Mouse (Mus musculus) layer of hippocampus, adult 18-20 months (tissue): ENCODE data around the gene Ifrd2. TPM values are rescaled to one million over a fixed set of nuclear protein-coding genes. Genes with fewer than 3 reads are reported as not detected.
"Not testable (repeated sequence)": the region's sequence is repeated elsewhere in the genome, so short reads cannot be mapped to it uniquely, and the experiment has no call there.

Source experiments
- DNase-seq, 2 experiments: peaks; one replicate each; pipeline ENCODE4 v3.0.0; 2022; ENCODE audit warnings: low spot score in 2 of 2
- total RNA-seq, 2 experiments: library from RNA; stranded (reverse); gene quantifications; 2 replicates each; pipeline ENCODE4 v1.2.3; 2021

Gene Ifrd2
- total RNA-seq, 2 experiments from 2014 or later, result 12.5 to 13.2 TPM

DNA sequence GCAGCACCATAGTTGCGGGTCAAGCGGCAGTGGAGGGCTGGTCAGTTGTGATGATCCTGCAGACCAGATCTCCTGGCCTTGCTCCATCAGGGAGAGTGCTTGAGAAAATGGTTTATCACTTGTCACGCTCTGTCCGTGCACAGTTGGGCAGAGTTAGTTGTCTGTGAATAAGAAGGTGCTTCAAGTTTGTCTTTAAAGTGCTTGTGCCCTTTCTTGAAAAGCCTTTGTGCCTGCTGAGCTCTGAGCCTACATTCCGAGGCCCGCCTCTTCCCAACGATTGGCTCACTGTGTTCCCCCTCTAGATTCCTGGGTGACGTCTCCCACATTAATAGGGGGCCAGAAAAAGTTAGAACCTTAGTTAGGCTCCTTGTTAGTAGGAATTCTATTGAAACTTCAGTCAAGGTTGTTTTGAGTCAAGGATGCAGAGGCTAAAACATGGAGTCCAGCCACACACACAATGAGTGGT is 35.5 kb upstream of the Ifrd2 start:
- DNase-seq, result no peak

DNA sequence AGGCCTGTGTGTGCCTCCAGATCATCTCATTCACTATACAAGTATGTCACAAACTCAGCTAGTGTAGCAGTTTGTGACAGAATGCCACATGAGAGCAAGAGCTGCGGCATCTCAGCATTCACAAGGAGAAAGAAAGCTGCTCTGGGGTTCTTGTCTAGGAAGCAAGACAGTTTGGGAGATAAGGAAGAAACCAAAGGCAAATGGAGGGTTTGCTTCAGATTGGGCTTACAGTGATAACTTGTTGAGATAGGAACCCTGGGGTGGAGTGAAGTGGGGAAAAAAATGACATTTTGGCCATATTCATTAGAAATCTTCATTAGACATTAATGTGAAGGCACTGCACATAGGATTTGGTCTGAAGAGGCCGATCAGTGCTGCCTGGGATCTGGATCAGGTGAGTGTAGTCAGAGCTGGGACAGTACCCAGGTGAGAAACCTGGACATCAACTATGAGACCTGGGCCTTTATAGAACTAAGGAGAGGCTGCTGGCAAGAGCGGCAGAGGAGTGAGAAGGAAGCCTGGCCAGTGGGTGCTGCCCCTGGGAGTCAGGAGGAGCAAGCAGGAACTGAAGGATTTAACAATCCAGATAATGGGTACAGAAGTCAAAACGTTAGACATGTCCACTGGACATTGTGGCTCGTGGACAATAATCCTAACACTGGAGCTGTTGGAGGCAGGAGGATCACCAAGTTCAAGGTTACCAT is 34.6 kb upstream of the Ifrd2 start:
- no peak for DNase-seq

DNA sequence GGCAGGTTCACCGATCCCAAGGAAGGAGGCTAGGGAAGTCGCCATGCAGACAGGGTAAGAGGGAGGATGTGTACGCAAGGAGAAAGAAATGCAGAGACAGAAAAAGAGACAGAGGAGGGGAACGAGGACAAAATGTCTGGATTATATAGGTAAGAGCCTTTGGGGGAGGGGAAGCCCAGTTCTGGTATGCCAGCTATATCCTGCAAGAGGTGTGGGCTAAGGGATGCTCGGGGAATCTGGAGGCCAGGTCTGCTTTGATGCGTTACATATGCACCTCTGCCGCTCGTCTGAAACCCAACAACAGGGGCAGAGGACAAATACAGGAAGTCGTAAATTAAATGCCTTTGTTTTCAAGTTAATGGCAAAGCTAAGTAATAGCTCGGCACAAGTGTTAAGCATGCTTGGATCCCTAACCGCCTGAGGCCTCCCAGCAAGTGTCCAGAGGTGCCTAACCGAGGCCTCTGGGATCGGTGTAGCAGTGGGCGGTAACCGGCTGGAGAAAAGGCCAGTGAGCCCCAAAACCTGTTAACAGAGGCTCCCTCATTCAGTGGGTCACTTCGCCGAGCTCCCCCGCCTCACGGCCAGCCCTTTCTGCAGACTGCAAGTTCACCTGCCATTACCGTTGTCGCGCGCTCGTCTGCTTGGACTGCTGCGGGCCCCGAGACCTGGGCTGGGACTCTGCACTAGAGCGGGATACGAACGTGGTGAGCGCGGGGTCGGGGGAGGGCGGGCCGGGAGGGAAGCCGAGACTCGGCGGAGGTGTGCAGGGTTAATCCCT is 33.7 kb upstream of the Ifrd2 start:
- DNase-seq, result no peak

DNA sequence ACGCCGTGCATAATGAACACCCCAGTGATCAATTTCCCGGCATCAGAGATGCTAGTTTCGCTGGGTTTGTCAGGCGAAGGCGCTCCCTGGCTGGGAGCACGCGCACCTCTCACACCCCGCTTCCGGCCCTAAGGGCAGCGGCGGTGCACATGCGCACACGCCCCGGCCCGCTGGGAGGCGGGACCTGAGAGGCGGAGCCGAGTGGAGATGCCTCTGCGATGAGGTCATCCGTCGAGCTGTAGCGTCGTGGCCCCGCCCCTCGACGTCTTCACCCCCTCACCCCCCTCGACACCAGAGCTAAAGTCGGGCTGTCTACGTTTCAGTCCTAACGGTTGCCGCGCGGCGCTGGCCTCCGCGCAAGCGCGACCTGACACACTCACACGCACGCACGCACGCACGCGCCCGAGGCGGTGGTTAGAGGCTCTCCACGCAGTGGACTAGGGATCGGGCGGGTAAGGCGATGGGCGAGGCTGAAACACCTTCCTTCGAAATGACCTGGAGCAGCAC is 33.1 kb upstream of the Ifrd2 start:
- peak; percentile 93 to 96 for DNase-seq

DNA sequence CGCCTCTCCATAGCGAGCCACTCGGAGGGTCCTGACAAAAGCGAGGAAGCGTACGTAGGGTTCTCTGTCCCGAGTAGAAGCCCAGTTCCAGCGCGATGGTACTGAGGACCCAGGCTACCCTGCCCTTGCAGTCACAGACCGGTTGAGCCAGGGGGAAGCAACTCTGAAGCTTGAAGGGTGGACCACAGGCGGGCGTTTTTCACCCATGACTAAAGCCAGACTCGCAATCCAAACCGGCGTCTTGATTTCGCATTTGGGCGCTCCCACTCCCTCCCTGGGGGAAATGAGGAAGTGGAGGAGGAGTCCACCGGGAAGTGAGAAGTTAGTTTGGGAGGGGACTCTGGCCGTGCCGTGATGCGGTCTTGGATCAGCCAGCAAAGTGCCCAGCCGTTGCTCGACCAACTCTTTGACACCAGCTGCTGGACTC is 32.4 kb upstream of the Ifrd2 start:
- DNase-seq, result no peak

DNA sequence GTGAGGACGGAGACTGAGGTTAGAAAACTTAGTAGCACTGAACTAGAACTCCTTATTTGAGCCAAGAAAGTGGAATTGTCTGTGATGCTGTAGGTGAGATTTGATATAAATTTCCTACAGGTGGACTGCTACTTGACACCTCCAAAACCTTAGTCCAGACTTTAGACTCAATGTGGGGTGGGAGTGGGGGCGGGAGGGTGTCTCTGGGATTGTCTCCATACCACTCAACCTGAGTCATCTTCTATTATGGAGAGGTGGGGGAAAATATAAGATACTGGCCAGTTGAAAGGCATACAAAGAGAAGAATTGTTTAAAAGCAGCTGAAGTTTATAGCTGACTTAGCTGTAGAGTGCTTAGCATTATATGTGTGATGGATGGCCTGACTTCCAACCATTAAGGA is 31.7 kb upstream of the Ifrd2 start:
- DNase-seq, result no peak

DNA sequence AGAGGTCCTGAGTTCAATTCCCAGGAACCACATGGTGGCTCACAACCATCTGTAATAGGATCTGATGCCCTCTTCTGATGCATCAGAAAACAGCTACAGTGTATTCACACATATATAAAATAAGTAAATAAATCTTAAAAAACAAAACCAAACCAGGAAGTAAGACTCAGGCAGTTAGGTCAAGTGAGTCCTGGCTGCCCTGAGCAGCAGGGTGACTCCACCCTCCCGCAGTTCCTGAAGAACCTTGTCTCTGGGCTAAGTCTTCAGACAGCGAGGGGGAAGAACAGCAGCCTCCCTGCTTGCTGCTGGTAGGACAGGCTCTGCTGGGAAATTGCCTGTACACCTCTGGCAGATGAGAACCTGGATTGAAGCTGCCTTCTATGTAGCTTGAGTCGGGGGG is 31.1 kb upstream of the Ifrd2 start:
- no peak for DNase-seq

DNA sequence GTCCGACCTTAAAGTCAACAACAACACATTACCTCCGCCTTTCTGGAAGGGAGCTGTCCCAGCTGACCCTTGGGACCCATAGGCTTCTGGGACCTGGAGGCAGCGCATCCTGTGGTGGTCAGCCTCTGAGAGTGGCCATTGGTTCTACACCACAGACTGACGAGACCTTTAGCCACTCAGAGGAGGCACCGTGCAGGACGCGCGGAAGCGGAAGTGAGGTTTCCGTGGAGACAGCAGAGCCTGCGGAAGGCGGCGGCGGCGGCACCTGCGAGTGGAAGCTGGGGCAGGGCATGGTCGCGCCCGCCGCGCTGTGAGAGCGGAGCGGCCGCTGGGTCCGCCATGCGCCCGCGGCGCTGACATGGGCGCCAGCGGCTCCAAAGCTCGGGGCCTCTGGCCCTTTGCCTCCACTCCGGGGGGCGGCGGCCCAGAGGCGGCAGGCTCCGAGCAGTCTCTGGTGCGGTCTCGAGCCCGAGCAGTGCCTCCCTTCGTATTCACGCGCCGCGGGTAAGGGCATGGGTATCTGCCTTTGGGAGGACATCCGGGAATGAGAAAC is 24.3 kb upstream of the Ifrd2 start, which contains the start of gene Tusc2:
TSS of gene Tusc2 (plus strand) at position 227 of the 553 bp plus-strand sequence.
- peak; percentile 95 to 98 for DNase-seq

DNA sequence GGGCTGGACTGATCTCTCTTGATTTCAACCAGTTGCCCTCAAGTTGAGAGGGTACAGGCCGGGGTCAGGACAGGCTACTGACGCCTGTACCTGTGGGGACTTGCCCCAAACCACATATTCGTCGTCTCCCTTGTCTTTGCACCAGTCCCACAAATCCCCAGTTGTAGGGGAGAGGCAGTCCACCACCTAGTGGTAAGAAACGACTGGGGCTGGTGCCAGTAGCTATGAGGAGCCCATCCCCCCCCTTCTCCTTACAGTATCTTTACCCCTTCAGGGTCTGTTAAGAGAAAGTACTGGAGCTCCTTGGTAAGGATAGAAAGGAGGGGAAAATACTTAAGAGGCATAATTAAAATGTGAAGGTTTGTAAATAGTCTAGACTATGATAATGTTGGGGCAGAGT is 21.9 kb upstream of the Ifrd2 start:
- DNase-seq, result not testable (repeated sequence)

DNA sequence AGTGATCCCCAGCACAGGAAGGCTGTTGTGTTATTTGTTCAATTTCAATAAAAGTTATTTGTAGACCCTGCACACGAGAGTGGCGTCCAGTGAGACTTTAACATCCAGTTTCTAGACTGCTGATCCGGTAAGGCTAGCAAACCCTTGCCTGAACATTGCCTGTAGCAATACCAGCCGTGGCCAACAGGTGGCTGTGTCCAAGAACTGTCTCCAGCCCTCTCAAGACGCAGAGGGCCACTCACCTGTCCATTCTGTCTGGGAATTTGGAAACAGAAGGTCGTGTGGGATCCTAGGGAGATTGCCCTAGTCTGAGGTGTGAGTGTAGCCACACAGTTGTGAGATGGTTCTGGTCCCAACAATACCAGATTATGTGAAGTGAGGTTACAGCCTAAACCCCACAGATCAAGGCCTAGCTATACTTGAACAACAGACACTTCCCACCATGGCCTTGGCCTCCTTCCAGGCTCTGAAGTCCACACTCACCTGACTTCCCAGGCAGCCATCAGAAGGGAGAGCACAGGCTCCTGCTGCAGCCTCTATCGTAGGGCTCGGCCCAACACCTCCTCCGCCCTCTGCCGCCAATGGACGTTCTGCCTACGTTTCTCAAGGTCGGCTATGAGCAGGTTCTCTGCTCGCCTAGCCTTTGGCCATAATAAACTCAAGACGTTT is 21.3 kb upstream of the Ifrd2 start:
- peak in 1 of 2 experiments; percentile 79 for DNase-seq

DNA sequence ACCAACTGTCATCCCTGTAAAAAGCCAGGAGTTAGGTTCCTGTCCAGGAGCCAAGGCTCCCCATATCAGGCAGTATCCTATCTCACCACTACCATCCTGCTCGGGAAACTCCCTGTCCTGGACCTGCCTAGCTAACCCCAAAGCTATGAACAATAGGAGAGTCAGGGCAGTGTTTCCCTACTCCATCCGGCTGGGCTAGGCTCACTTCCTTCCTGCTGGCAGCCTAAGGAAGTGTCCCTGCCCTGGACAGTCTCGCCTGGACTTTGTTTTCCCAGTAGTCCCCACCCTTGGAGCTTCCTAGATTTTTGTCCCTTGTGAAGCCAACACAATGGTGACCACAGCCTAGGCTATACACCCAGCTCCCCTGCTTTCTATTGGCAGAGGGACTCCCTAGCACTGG is 20.6 kb upstream of the Ifrd2 start:
- no peak for DNase-seq

DNA sequence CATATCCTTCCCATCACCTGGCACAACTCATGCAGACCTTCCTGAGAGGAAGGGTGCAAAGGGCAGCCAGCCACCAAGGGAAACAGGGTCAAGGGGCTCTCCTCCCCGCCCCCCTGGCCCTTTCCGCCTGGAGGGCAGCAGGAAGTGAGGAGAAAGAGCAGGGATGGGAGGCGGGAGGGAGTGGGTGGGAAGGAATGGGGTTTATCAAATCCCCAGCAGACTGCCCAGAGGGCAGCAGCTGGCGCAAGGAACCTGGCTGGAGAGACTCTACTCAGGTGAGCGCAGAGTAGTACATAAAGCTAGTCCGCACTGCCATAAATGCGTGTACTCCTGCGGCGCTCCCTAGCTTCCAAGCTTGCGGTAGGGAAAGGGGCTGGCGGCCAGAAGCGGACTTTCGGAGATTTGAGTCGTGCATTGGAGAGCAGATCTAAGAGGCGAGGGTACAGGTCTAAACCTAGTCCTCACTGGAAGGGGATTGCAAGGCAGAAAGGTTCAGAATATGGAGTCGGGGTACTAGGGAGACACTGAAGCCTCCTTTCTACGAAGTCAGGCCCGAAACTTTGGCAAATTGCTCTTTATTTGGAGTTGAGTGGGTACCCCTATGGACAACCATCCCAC is 19.6 kb upstream of the Ifrd2 start, which contains the start of gene Hyal2:
TSS of gene Hyal2 (plus strand) at position 244 of the 618 bp plus-strand sequence.
- DNase-seq, result no peak

DNA sequence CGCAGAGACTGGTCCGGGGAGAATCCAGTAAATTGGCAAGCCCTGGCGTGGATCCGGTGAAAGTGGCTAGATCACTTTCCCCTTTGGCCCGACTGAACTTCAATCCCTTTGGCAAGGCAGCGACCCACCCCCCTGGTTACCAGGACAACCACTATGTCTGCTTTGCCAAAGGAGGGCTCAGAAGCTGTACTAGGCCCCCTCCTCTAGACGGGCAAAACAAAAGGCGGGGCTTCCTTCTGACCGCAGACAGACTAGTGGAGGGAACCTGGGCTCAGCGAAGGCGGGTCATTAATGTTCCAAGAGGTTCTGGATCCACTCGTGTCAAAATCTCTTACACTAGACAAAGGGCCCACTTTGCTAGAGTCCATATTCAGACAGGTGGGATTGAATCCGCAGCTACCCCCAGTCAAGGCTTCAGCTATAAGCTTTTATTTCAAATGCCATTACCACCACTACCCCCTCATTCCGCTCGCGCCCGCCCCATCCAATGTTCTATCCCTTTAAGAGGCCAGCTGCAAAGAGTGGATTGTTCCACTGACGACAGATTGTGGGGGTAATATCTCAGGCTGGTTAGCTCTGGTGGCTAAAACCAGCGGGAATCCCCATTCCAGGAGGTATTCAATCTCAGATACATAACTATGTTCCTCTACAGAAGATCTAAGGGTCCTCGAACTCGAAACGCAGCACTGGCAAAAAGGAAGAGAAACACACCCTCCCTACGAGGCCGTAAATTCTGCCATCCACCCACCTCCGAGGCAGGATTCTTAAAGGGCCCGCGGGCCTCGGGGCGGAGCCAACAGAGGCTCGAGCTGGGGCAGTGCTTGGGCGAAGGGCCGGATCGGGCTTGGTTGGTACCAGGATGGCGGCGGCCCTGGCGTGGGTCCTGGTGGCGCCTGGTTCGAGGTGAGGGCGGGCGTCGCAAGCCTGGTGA is 18.8 kb upstream of the Ifrd2 start:
- DNase-seq, result peak in 1 of 2 experiments; percentile 84

DNA sequence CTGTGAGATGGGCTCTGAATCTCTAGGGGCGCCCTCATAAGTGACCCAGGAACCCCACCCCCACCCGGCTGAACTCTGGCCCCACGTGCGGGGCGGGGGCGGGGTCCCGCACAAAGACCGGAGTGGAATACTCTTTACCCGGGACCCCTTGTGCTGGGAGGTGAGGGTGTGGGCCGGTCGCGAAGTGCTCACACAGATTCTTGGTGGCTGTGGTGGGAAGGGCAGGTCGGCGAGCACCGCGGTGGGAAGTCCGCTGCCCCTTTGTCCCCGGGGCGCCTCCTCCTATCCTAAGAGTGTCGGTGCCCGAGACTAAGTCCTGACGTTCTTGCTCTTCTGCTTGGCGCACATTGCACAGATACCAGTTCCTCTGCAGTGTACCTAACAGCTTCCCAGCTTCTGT is 18.2 kb upstream of the Ifrd2 start:
- DNase-seq, result no peak

DNA sequence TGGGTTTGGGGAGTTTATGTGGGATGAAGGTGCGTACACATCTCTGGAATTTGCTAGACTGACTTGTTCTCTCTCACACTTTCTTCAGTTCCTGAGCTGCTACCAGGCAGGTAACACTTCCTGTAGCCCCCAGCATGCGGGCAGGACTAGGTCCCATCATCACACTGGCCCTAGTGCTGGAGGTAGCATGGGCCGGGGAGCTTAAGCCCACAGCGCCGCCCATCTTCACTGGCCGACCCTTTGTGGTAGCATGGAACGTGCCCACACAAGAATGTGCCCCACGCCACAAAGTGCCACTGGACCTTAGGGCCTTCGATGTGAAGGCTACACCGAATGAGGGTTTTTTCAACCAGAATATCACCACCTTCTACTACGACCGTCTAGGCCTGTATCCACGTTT is 17.4 kb upstream of the Ifrd2 start:
- DNase-seq, result no peak

DNA sequence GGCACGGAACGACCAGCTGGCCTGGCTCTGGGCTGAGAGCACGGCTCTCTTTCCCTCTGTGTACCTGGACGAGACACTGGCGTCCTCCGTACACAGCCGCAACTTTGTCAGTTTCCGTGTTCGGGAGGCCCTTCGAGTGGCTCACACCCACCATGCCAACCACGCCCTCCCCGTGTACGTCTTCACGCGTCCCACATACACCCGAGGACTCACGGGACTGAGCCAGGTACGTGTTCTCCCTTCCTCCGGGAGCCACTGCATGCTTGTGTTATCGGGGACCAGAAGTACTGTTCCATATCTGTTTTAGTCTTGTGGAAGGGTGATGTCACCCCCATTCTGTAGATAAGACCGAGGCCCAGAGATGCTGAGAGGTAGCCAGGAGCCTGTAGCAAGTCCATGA is 16.6 kb upstream of the Ifrd2 start:
- no peak for DNase-seq

DNA sequence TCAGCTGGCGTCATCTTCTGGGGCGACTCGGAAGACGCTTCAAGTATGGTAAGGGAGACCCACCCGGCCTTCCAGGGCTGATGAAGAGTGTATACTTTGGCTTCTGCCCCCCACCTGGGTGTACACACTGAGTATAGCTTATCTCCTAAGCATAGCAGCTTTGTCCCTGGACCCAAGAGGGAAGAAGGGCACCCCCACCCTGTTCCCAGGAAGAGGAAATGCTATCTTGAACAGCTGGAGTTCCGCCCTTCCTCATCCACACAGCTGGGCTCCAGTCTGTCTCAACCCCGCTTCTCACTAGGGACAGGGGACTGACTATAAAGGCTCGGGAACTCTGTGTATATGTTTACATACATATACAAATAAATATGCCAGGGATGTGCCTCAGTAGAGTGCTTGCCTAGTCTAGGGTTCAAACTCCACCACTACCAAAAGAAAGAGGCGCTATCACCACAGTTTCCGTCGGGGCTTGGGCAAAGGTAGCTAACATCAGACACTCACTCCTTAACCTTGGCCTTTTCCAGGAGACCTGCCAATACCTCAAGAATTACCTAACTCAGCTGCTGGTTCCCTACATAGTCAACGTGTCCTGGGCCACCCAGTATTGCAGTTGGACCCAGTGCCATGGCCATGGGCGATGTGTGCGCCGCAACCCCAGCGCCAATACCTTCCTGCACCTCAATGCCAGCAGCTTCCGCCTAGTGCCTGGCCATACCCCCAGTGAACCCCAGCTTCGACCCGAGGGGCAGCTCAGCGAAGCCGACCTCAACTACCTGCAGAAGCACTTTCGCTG is 15.7 kb upstream of the Ifrd2 start:
- no peak for DNase-seq

DNA sequence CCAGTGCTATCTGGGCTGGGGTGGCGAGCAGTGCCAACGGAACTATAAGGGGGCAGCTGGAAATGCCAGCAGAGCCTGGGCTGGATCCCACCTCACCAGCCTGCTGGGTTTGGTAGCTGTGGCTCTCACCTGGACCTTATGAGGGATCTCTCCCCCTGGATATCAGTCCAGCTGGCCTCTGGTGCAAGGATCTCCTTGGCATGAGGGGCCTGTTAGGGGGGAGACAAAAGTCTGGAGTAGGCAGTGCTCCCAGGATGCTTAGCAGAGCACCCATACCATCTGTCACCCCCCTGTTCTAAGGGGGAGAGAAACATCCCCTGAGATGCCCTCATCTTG is 15.1 kb upstream of the Ifrd2 start:
- no peak for DNase-seq

DNA sequence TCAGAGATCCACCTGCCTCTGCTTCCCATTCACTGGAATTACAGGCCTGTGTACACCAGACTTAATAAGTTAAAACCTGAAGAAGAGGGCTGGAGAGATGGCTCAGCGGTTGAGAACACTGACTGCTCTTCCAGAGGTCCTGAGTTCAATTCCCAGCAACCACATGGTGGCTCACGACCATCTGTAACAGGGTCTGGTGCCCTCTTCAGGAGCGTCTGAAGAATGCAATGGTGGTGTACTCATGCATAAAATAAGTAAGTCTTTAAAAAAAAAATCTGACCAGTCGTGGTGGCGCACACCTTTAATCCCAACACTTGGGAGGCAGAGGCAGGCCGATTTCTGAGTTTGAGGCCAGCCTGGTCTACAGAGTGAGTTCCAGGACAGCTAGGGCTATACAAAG is 13.7 kb upstream of the Ifrd2 start:
- not testable (repeated sequence) for DNase-seq
